Comparison of ENCODE assay signal across 18 mouse cellular contexts in genomic region chr5:141047651-141048218, GRCm38 (mm10). TPM values are rescaled to one million over a fixed set of nuclear protein-coding genes. Genes with fewer than 3 reads are reported as not detected.
DNase-seq lines count a peak whose midpoint lies in the region; ATAC-seq and TF ChIP-seq lines count a peak whose summit lies in the region.
"Had no signal": no experiment of that assay in that cellular context is flagged by ENCODE, and none has a peak within 500 bp of the region (broad histone marks: within the 10 kb centered on the region; RNA-seq: fewer than 3 reads in every experiment).

No protein-coding gene starts in this region.

- peak in 1 of 2 experiments; percentile 15 for DNase-seq in layer of hippocampus, adult 2 months (ENCODE audit: low spot score in 2 of 2)
- no peak for DNase-seq in layer of hippocampus, adult 9-10 months (ENCODE audit: low spot score)
- DNase-seq in embryonic facial prominence, embryonic 14.5 days (ENCODE audit: low spot score): peak; percentile 32
- DNase-seq in retina, embryonic 14.5 days (ENCODE audit: low spot score): peak; percentile 77
- DNase-seq in spleen, adult 18-20 months: no peak
- DNase-seq in adrenal gland, adult 2 months: no peak
- DNase-seq: adrenal gland, adult 8-10 months; cerebellum, adult 11 months; cerebellum, postnatal 25 days; heart, postnatal 36 days; kidney, adult 9 months; kidney, postnatal 4 days had no signal

- no peaks in the 10 kb centered on the region for H3K36me3 ChIP-seq in embryonic facial prominence, embryonic 14.5 days (ENCODE audit: control insufficient read depth, insufficient read depth, low read length)
- H3K36me3 ChIP-seq in forebrain, embryonic 12.5 days (replicated peaks): no peaks in the 10 kb centered on the region
- H3K36me3 ChIP-seq: heart, embryonic 12.5 days; limb, embryonic 15.5 days; stomach, embryonic 15.5 days had no signal

- TF ChIP-seq CTCF in layer of hippocampus, adult 2 months (conservative IDR thresholded peaks at IDR 0.05): no peak

- no peaks in the 10 kb centered on the region for H3K27me3 ChIP-seq in embryonic facial prominence, embryonic 14.5 days (replicated peaks; ENCODE audit: control insufficient read depth, insufficient read depth, low read length)
- H3K27me3 ChIP-seq in forebrain, embryonic 12.5 days: no peaks in the 10 kb centered on the region
- H3K27me3 ChIP-seq: limb, embryonic 15.5 days; stomach, embryonic 15.5 days had no signal

- no peaks in the 10 kb centered on the region; the same call in 1 of the 2 replicates for H3K4me1 ChIP-seq in embryonic facial prominence, embryonic 14.5 days (ENCODE audit: control insufficient read depth, insufficient read depth, low read length)
- peaks cover 11% of the 10 kb centered on the region; the same call in 1 of the 2 replicates for H3K4me1 ChIP-seq in forebrain, embryonic 12.5 days
- H3K4me1 ChIP-seq: heart, embryonic 12.5 days; limb, embryonic 15.5 days; stomach, embryonic 15.5 days had no signal

- no peak overlapping the region for H3K4me2 ChIP-seq in embryonic facial prominence, embryonic 14.5 days (ENCODE audit: low read depth, low read length)
- no peak overlapping the region for H3K4me2 ChIP-seq in forebrain, embryonic 12.5 days
- H3K4me2 ChIP-seq: heart, embryonic 12.5 days; limb, embryonic 15.5 days; stomach, embryonic 15.5 days had no signal

- H3K4me3 ChIP-seq in layer of hippocampus, adult 2 months: peak overlapping the region; percentile 1; the same call in 1 of the 2 replicates
- no peak overlapping the region for H3K4me3 ChIP-seq in embryonic facial prominence, embryonic 14.5 days (ENCODE audit: low read depth, low read length)
- H3K4me3 ChIP-seq in forebrain, embryonic 12.5 days (replicated peaks): no peak overlapping the region
- H3K4me3 ChIP-seq: heart, embryonic 12.5 days; limb, embryonic 15.5 days; myocyte; stomach, embryonic 15.5 days had no signal

- 61% methylated on average over 13 of the region's 13 CpGs for WGBS in embryonic facial prominence, embryonic 14.5 days
- WGBS in forebrain, embryonic 12.5 days: 50% methylated on average over 13 of the region's 13 CpGs

- peaks cover 8% of the 10 kb centered on the region for H3K9me3 ChIP-seq in embryonic facial prominence, embryonic 14.5 days (ENCODE audit: control insufficient read depth, low read length)
- H3K9me3 ChIP-seq in forebrain, embryonic 12.5 days: 0 out of 2 replicates have a peak, but pooled peaks cover 2% of the 10 kb centered on the region
- H3K9me3 ChIP-seq: limb, embryonic 15.5 days; stomach, embryonic 15.5 days had no signal

- H3K27ac ChIP-seq in layer of hippocampus, adult 2 months: peak overlapping the region; percentile 74
- no peak overlapping the region for H3K27ac ChIP-seq in embryonic facial prominence, embryonic 14.5 days (replicated peaks; ENCODE audit: low read depth, low read length)
- peak overlapping the region; percentile 36; the same call in 1 of the 2 replicates for H3K27ac ChIP-seq in forebrain, embryonic 12.5 days
- H3K27ac ChIP-seq: limb, embryonic 15.5 days; stomach, embryonic 15.5 days had no signal

- ATAC-seq in embryonic facial prominence, embryonic 14.5 days (ENCODE audit: low read depth): no peak
- peak; percentile 46; the same call in 1 of the 2 replicates for ATAC-seq in forebrain, embryonic 12.5 days (ENCODE audit: low FRiP score)

- no peak overlapping the region for H3K9ac ChIP-seq in embryonic facial prominence, embryonic 14.5 days (ENCODE audit: low read depth, low read length)
- H3K9ac ChIP-seq in forebrain, embryonic 12.5 days: no peak overlapping the region
- H3K9ac ChIP-seq: heart, embryonic 12.5 days; limb, embryonic 15.5 days; stomach, embryonic 15.5 days had no signal

RNA-seq across cellular contexts. Expression of gene Card11, which starts 47.4 kb away (rescaled TPM):
- under 1 TPM in 1 of 2 experiments, not detected in 1; 0.12 TPM for total RNA-seq in layer of hippocampus, adult 2 months (2021)
- 0.10 and 0.45 TPM in 2 replicates for polyA plus RNA-seq in embryonic facial prominence, embryonic 14.5 days (2014; fragmentation: Nextera tagmentation; extraction: Ambion mirVana)
- polyA plus RNA-seq in forebrain, embryonic 12.5 days (2016; fragmentation: Nextera tagmentation; extraction: Ambion mirVana): 0.04 TPM in 1 of 2 replicates, not detected in the other
- under 1 TPM; 0.31 to 0.40 TPM for total RNA-seq in adrenal gland, adult 2 months (2021)
- polyA plus RNA-seq in adrenal gland, adult 2 months (2012; rRNA removed): 0.62 and 0.63 TPM in 2 replicates
- total RNA-seq: MEL had no signal

Comparison
In these comparisons a context has a peak if more than half of its experiments do, and no peak if none do; other contexts are left out.
1. DNase-seq: peak in embryonic facial prominence, embryonic 14.5 days (single experiment) and retina, embryonic 14.5 days (single experiment); none in layer of hippocampus, adult 9-10 months (single experiment), spleen, adult 18-20 months (0 of 2) and adrenal gland, adult 2 months (single experiment).